Mouse (Mus musculus) G1E (cell line): ENCODE data around the gene Cd3e. TPM values are rescaled to one million over a fixed set of nuclear protein-coding genes. Genes with fewer than 3 reads are reported as not detected.

Experiments
- ATAC-seq: 2 replicates; pipeline ENCODE4 v1.8.0; 2016; ENCODE audit warnings: mild to moderate bottlenecking; ENCODE audit not compliant: insufficient number of reproducible peaks, poor library complexity, low FRiP score, severe bottlenecking; ENCODE audit errors: extremely low read depth
- DNase-seq: peaks from one replicate; pipeline ENCODE4 v3.0.0; 2012; ENCODE audit warnings: low spot score
- H3K27me3 ChIP-seq: 2 replicates; pipeline ENCODE4 v1.6.1; 2012; ENCODE audit warnings: mild to moderate bottlenecking, low read length, inconsistent platforms; ENCODE audit not compliant: insufficient read depth
- H3K36me3 ChIP-seq: replicated peaks from 2 replicates; pipeline ENCODE3; 2012; ENCODE audit warnings: mild to moderate bottlenecking, inconsistent platforms
- H3K4me1 ChIP-seq: 2 replicates; pipeline ENCODE4 v1.6.1; 2012; ENCODE audit warnings: low read depth, low read length, inconsistent platforms, mixed read lengths; ENCODE audit not compliant: insufficient read depth
- H3K4me3 ChIP-seq: 2 replicates; pipeline ENCODE4 v1.5.1; 2012; ENCODE audit warnings: low read depth, mild to moderate bottlenecking, inconsistent platforms, low read length, moderate library complexity, mixed read lengths
- H3K9me3 ChIP-seq: replicated peaks from 2 replicates; pipeline ENCODE4 v1.6.1; 2012; ENCODE audit warnings: inconsistent platforms
- CTCF ChIP-seq: IDR thresholded peaks from 2 replicates; pipeline ENCODE4 v1.5.1; 2012; ENCODE audit warnings: low read depth, low read length, inconsistent platforms, mixed read lengths
- GATA1 ChIP-seq: IDR thresholded peaks from 2 replicates; pipeline ENCODE4 v1.6.1; 2012; ENCODE audit warnings: borderline replicate concordance, low read length, inconsistent platforms, mixed read lengths
- GATA2 ChIP-seq: IDR thresholded peaks from 2 replicates; pipeline ENCODE4 v1.6.1; 2012; ENCODE audit warnings: low read depth, low read length, inconsistent platforms, borderline replicate concordance
- POLR2AphosphoS5 ChIP-seq: IDR thresholded peaks from 2 replicates; pipeline ENCODE4 v1.6.1; 2012; ENCODE audit warnings: low read depth, low read length, inconsistent platforms; ENCODE audit not compliant: insufficient replicate concordance
- TAL1 ChIP-seq: conservative IDR thresholded peaks from 2 replicates; pipeline ENCODE4 v1.6.1; 2012; ENCODE audit warnings: low read depth, low read length, inconsistent platforms, mixed read lengths
- polyA plus RNA-seq: library from polyadenylated mRNA; stranded (reverse); fragments of >175 nt; gene quantifications from 2 replicates; pipeline ENCODE4 v1.2.3, GENCODE M21; 2012
- total RNA-seq, 2 experiments: library from RNA; stranded (forward) in 1 of 2; stranded (reverse) in 1 of 2; fragments of 200-1000 nt in 1 of 2; fragments of >200 nt in 1 of 2; fragmentation: Nextera tagmentation in 1 of 2; gene quantifications; 2 replicates each; pipeline ENCODE4 v1.2.3; 2014 to 2017

Cd3e gene
- total RNA-seq (2014; fragmentation: Nextera tagmentation) (not detected in 2 replicates), total RNA-seq (2017) (0.06 and 0.16 TPM in 2 replicates), polyA plus RNA-seq (not detected in 2 replicates)

- ATAC-seq (no peak), DNase-seq (no peak)
- H3K4me1 ChIP-seq = no peaks in the 10 kb centered on the region
- no peaks in the 10 kb centered on the region for H3K9me3 ChIP-seq
- no peaks in the 10 kb centered on the region for H3K36me3 ChIP-seq
- no peak within 1 kb of the TSS for H3K4me3 ChIP-seq
- peaks cover 14% of the 10 kb centered on the region for H3K27me3 ChIP-seq
- TF ChIP-seq GATA2 = no peak
- TF ChIP-seq GATA1 = no peak
- no peak for TF ChIP-seq CTCF
- TF ChIP-seq TAL1 = no peak
- no peak for TF ChIP-seq POLR2AphosphoS5
These were observed at the start of gene Cd3e for GRCm38 (mm10) chr9:45009180-45010078. Gene Cd3e, minus strand, starts transcription at chr9:45009627.

- DNase-seq (no peak), ATAC-seq (no peak)
- Histone ChIP-seq H3K4me1 (no peaks in the 10 kb centered on the region; the same call in 1 of the 2 replicates), H3K4me3 (no peak overlapping the region), H3K36me3 (no peaks in the 10 kb centered on the region), H3K27me3 (peaks cover 4% of the 10 kb centered on the region), H3K9me3 (no peaks in the 10 kb centered on the region)
- TF ChIP-seq GATA2 (no peak), POLR2AphosphoS5 (no peak), CTCF (no peak), GATA1 (no peak), TAL1 (no peak)
These were observed 49.0 kb upstream of the Cd3e start for GRCm38 (mm10) chr9:45058304-45058940.

GRCm38 (mm10) chr9:45055082-45055713 lies 45.8 kb upstream of the Cd3e start, which contains the start of gene Mpzl3:
Gene Mpzl3, plus strand, starts transcription at chr9:45055186.
- ATAC-seq = peak; percentile 84
- Histone ChIP-seq H3K27me3 (peaks cover 2% of the 10 kb centered on the region), H3K9me3 (no peaks in the 10 kb centered on the region), H3K4me1 (no peaks in the 10 kb centered on the region; the same call in 1 of the 2 replicates), H3K4me3 (peak within 1 kb of the TSS; percentile 89), H3K36me3 (no peaks in the 10 kb centered on the region)
- TF ChIP-seq TAL1 (no peak), POLR2AphosphoS5 (no peak), GATA2 (no peak), CTCF (no peak), GATA1 (no peak)
- peak; percentile 69 for DNase-seq

GRCm38 (mm10) chr9:45050301-45050700 lies 40.9 kb upstream of the Cd3e start:
- Histone ChIP-seq H3K9me3 (no peaks in the 10 kb centered on the region), H3K4me1 (peaks cover 3% of the 10 kb centered on the region), H3K27me3 (peaks cover 7% of the 10 kb centered on the region; the same call in 1 of the 2 replicates), H3K36me3 (no peaks in the 10 kb centered on the region), H3K4me3 (no peak overlapping the region)
- no peak for TF ChIP-seq TAL1
- no peak for TF ChIP-seq CTCF
- TF ChIP-seq GATA2 = no peak
- TF ChIP-seq POLR2AphosphoS5 = no peak
- no peak for TF ChIP-seq GATA1
- DNase-seq (no peak), ATAC-seq (no peak)

GRCm38 (mm10) chr9:45049731-45050130 lies 40.3 kb upstream of the Cd3e start:
- TF ChIP-seq CTCF (no peak), POLR2AphosphoS5 (no peak), TAL1 (no peak), GATA2 (no peak), GATA1 (no peak)
- Histone ChIP-seq H3K9me3 (no peaks in the 10 kb centered on the region), H3K4me3 (no peak overlapping the region), H3K4me1 (peaks cover 3% of the 10 kb centered on the region), H3K36me3 (no peaks in the 10 kb centered on the region), H3K27me3 (peaks cover 7% of the 10 kb centered on the region; the same call in 1 of the 2 replicates)
- no peak for DNase-seq
- ATAC-seq = no peak

GRCm38 (mm10) chr9:45048511-45048910 lies 39.1 kb upstream of the Cd3e start:
- Histone ChIP-seq H3K36me3 (no peaks in the 10 kb centered on the region), H3K4me1 (peaks cover 3% of the 10 kb centered on the region), H3K27me3 (peaks cover 12% of the 10 kb centered on the region), H3K9me3 (no peaks in the 10 kb centered on the region), H3K4me3 (no peak overlapping the region)
- DNase-seq (peak; percentile 30), ATAC-seq (no peak)
- TF ChIP-seq CTCF = peak; percentile 61
- no peak for TF ChIP-seq GATA1
